Mouse (Mus musculus) lung, adult 2 months (tissue): ENCODE measurements around the gene Vmn1r203.

ENCODE experiments used
- CTCF ChIP-seq: fragments of 200-500 bp; IDR thresholded peaks from 2 replicates; pipeline ENCODE4 v1.5.1; 2011; ENCODE audit warnings: mild to moderate bottlenecking, low read length, control low read depth; ENCODE audit not compliant: insufficient read depth
- POLR2A ChIP-seq: fragments of 200-500 bp; IDR thresholded peaks from 2 replicates; pipeline ENCODE4 v1.6.1; 2011; ENCODE audit warnings: low read depth, mild to moderate bottlenecking, control low read depth, low read length, borderline replicate concordance; ENCODE audit errors: extremely low read depth

- TF ChIP-seq CTCF, result no peak
- TF ChIP-seq POLR2A, result no peak
Observed at GRCm38 (mm10) chr13:22505281-22505680, 12.6 kb upstream of the Vmn1r203 start, which contains the start of gene Vmn1r202.
